Mouse (Mus musculus) ovary, adult 2 months (tissue): Measurements from ENCODE around the gene Gm20826. TPM values are rescaled to one million over a fixed set of nuclear protein-coding genes. Genes with fewer than 3 reads are reported as not detected.

Source experiments
- polyA plus RNA-seq: library from polyadenylated mRNA; depleted of rRNA; stranded (reverse); fragments of >200 nt; gene quantifications from 2 replicates; pipeline ENCODE4 v1.2.3, GENCODE M21; 2012; rRNA removed

Gm20826 gene
- polyA plus RNA-seq = not detected in 2 replicates

GRCm38 (mm10) chrY:7638389-7638788 lies at the start of gene Gm20826:
Gene Gm20826, minus strand, starts transcription at chrY:7638489.

Other genes starting within 250 kb of the Gm20826 start
- not detected in 2 replicates for gene Gm21788, start 233.5 kb downstream of the Gm20826 start, polyA plus RNA-seq
- not detected in 2 replicates for gene Gm28576, start 84.5 kb upstream of the Gm20826 start, polyA plus RNA-seq